Mouse (Mus musculus) spleen, adult 2 months (tissue): ENCODE results near the gene Pold4.

Experiments used
- CTCF ChIP-seq: fragments of 200-500 bp; IDR thresholded peaks from 2 replicates; pipeline ENCODE4 v1.5.1; 2011; ENCODE audit warnings: mild to moderate bottlenecking, inconsistent platforms; ENCODE audit not compliant: insufficient read depth, insufficient read length, insufficient replicate concordance; ENCODE audit errors: extremely low read depth
- POLR2A ChIP-seq: fragments of 200-500 bp; IDR thresholded peaks from 2 replicates; pipeline ENCODE4 v1.6.1; 2011; ENCODE audit warnings: low read depth, low read length, inconsistent platforms

DNA sequence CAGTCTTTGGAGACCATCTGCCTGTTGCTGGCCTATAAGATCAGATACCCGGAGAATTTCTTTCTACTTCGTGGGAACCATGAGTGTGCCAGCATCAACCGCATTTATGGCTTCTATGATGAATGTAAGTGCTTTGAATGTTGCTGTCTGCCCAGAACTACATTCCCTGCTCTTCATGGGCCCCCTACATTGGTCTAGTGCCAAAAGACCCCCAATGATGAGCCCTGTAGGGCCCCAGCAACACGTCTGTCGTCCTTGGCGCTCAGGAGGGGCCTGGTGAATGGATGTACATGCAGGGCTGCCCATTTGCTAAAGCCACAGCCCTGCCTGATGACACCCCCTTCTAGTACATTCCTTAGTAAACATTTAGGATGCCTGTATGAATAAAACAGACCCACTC, 38.6 kb upstream of the Pold4 start:
- no peak for TF ChIP-seq CTCF
- no peak for TF ChIP-seq POLR2A
